Mouse (Mus musculus) limb, embryonic 13.5 days (tissue): ENCODE results near the gene Il4i1. TPM values are rescaled to one million over a fixed set of nuclear protein-coding genes. Genes with fewer than 3 reads are reported as not detected.
A peak's percentile ranks its signal among the peaks of the same experiment; 100 is the strongest.

Experiments used
- ATAC-seq: fragments of 200-750 bp; cut with Nextera tagmentation; 2 replicates; pipeline ENCODE4 v1.8.0; 2017; ENCODE audit warnings: low read depth, moderate number of reproducible peaks, moderate TSS enrichment; ENCODE audit not compliant: low FRiP score
- H3K27ac ChIP-seq: fragments of 300-500 bp; sonication (generic); 2 replicates; pipeline ENCODE4 v1.5.1; 2015; ENCODE audit warnings: inconsistent platforms, mild to moderate bottlenecking, moderate library complexity
- H3K27me3 ChIP-seq: fragments of 300-500 bp; sonication (generic); 2 replicates; pipeline ENCODE4 v1.6.1; 2015; ENCODE audit warnings: mild to moderate bottlenecking, inconsistent platforms
- H3K36me3 ChIP-seq: fragments of 300-500 bp; sonication (generic); 2 replicates; pipeline ENCODE4 v1.6.1; 2015; ENCODE audit warnings: inconsistent platforms, mild to moderate bottlenecking, moderate library complexity
- H3K4me1 ChIP-seq: fragments of 300-500 bp; sonication (generic); 2 replicates; pipeline ENCODE4 v1.6.1; 2015; ENCODE audit warnings: inconsistent platforms
- H3K4me2 ChIP-seq: fragments of 300-500 bp; sonication (generic); replicated peaks from 2 replicates; pipeline ENCODE4 v1.6.1; 2015; ENCODE audit warnings: inconsistent platforms, mild to moderate bottlenecking, moderate library complexity
- H3K4me3 ChIP-seq: fragments of 300-500 bp; sonication (generic); 2 replicates; pipeline ENCODE4 v1.5.1; 2015; ENCODE audit warnings: moderate library complexity, mild to moderate bottlenecking, inconsistent platforms
- H3K9ac ChIP-seq: fragments of 300-500 bp; sonication (generic); 2 replicates; pipeline ENCODE4 v1.6.1; 2015; ENCODE audit warnings: mild to moderate bottlenecking, inconsistent platforms
- H3K9me3 ChIP-seq: fragments of 300-500 bp; sonication (generic); 2 replicates; pipeline ENCODE4 v1.6.1; 2016; ENCODE audit warnings: inconsistent platforms
- WGBS: fragments of 180-500 bp; shearing (Covaris S2); methylation state at CpG from one replicate; pipeline ENCODE4 v1.1.7; 2015; 5-methylcytosine and 5-hydroxymethylcytosine counted together
- polyA plus RNA-seq: library from polyadenylated mRNA; unstranded; fragments of >200 nt; fragmentation: Nextera tagmentation; extraction: Ambion mirVana; gene quantifications from 2 replicates; pipeline ENCODE4 v1.2.1, GENCODE M21; 2015

Gene Il4i1
- polyA plus RNA-seq, 1 experiment from 2014 or later = 2.5 TPM

DNA sequence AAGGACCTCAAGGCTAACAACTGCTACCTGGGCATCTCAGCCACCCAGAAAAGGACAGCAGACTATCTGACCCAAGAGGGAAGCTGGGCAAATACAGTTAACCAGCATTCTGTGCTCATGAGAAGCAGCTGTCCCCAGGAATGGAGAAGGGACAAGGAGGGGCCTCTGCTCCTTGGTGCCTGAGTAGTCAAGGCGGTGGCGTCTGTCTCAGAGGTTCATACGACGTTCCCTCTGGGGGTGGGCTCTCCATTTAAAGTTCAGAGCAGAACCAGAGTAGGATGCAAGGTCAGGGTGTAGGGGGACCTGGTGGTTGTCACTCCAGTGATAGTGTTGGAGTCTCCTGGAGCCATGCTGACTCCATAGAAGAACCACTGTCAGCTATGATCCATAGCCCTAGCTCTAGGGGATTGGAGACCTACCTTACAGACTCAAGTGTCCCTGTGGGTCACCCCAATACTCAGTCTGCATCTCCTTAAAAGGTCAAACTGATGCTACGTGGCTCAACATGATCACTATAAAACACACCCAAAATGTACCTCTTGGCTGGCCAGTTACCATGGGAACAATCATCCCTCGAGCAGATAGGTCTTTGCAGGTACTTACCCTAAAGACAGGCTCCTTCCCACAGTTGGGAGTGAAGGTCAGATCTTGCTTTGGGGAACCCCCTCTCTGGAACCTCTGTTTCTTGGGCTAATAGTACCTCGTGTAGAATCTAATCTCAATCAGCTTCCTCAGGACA lies 5.2 kb upstream of the Il4i1 start:
- peaks cover 31% of the 10 kb centered on the region for H3K36me3 ChIP-seq
- WGBS = 87% methylated on average over 7 of the region's 7 CpGs
- H3K9me3 ChIP-seq = no peaks in the 10 kb centered on the region
- H3K4me3 ChIP-seq = no peak overlapping the region
- peaks cover 8% of the 10 kb centered on the region for H3K4me1 ChIP-seq
- ATAC-seq = no peak
- H3K4me2 ChIP-seq = no peak overlapping the region
- no peak overlapping the region for H3K9ac ChIP-seq
- no peak overlapping the region for H3K27ac ChIP-seq
- H3K27me3 ChIP-seq = 0 out of 2 replicates have a peak, but pooled peaks cover under 1% of the 10 kb centered on the region

DNA sequence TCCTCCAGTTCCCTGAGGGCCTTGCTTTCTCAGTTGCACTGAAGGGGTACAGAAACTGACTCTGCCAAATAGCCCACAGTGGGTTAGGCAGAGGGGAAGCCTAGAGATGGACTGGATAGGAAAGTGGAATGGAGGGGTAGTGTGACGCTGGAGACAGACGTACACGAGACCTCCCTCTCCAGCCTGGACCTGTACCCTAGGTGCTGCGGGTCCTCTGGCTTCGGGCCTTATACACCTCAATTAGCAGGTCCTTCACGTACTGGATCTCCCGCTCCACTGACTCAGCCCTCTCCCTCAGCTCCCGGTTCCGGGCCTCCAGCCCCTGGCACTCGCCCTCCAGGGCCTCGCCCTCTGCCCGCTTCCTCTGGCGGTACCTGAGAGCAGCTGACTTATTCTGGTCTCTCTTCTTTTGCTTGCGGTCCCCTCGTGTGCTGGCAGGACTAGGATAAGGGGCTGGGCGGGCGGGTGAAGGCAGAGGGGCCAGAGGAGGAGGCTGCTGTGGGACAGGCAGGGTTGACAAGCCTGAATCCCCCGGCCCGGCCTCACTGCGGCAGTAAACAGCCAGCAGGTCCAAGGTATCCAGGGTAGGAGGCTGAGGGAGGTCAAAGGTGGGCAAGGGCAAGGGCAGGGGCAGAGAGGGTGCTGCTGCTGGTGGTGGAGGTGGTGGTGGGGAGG lies 3.4 kb upstream of the Il4i1 start:
- H3K9ac ChIP-seq = no peak overlapping the region

DNA sequence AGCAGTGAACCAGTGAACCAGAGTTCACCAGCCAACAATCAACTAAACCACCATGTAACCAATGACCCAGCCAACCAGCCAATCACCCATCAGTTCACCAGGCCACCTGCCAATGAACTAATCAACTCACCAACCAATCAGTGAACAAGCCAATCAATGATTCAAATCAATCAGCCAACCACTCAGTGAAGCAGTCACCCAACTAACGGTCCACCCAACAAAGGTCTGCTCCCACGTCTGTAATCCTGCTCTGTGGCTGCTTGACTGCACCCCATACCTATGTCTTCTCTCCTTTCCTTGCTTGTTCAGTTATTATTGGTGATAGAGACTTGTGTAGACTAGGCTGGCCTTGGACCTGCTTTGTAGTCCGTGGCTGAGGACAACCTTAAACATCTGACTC lies 2.2 kb upstream of the Il4i1 start:
- Histone ChIP-seq H3K4me3 (no peak overlapping the region), H3K27me3 (no peaks in the 10 kb centered on the region), H3K9ac (no peak overlapping the region), H3K27ac (no peak overlapping the region), H3K9me3 (no peaks in the 10 kb centered on the region), H3K4me1 (peaks cover 28% of the 10 kb centered on the region), H3K4me2 (no peak overlapping the region), H3K36me3 (peaks cover 31% of the 10 kb centered on the region)
- WGBS = 98% methylated on average over 3 of the region's 3 CpGs
- ATAC-seq = no peak

More for the DNA sequence above, 3.4 kb upstream of the Il4i1 start:
- Histone ChIP-seq H3K36me3 (peaks cover 31% of the 10 kb centered on the region), H3K4me1 (peaks cover 16% of the 10 kb centered on the region), H3K27me3 (no peaks in the 10 kb centered on the region), H3K4me3 (no peak overlapping the region), H3K4me2 (no peak overlapping the region), H3K9me3 (no peaks in the 10 kb centered on the region), H3K27ac (no peak overlapping the region)
- no peak for ATAC-seq
- 90% methylated on average over 19 of the region's 20 CpGs for WGBS

DNA sequence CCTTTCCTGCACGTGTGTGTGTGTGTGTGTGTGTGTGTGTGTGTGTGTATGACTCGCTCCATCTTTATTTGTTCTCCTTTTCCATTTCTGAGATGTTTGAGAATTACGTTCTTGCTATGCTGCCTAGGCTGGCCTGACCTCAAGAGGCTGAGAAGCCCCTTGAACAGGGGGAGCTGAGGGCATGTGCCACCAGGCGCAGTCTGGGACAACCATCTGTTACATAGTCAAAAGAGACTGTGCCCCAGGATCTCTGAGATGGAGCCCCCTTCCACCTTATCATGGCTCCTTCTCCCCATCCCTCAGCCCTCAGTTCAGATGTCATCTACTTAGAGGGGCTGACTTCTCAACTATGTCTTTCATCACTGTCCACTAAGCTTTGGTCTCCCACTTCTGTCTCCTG lies 1.8 kb upstream of the Il4i1 start:
- Histone ChIP-seq H3K27ac (no peak overlapping the region), H3K27me3 (no peaks in the 10 kb centered on the region), H3K4me3 (no peak overlapping the region), H3K4me1 (peaks cover 32% of the 10 kb centered on the region), H3K9me3 (no peaks in the 10 kb centered on the region), H3K36me3 (peaks cover 31% of the 10 kb centered on the region), H3K9ac (no peak overlapping the region), H3K4me2 (no peak overlapping the region; the same call in 1 of the 2 replicates)
- no peak for ATAC-seq
- 84% methylated on average over 4 of the region's 4 CpGs for WGBS

DNA sequence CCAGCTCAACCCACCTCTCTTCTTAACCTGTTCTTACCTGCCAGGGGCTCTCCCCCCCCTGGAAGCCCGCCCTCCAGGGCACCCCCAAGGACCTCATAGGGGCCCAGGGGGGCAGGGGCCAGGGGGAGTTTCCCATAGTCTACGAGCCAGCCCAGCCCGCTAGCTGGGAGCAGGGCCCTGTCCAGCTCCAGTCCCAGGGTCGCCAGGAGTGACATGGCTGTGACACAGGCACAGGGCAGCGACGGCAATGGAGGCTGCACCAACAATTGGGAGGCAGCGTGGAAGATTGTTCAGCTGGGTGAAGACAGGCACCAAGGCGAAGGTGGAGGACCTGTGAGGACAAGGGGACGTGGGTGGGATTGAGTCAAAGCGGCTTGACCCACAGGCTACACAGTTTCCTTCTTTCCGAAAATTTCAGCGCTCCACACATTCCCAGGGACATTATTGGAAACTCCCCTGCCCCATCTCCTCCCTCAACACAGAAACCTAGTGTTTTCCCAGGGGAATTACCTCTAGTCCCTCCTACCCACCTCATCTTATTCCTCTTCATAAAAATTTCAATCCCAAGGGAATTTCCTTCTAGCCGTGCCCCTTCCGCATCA lies 1.1 kb upstream of the Il4i1 start:
- Histone ChIP-seq H3K27me3 (no peaks in the 10 kb centered on the region), H3K4me2 (peak overlapping the region; percentile 82), H3K4me3 (peak overlapping the region; percentile 76), H3K27ac (peak overlapping the region; percentile 73; the same call in 1 of the 2 replicates), H3K4me1 (peaks cover 39% of the 10 kb centered on the region), H3K9me3 (no peaks in the 10 kb centered on the region), H3K9ac (peak overlapping the region; percentile 20; the same call in 1 of the 2 replicates), H3K36me3 (peaks cover 31% of the 10 kb centered on the region)
- 38% methylated on average over 14 of the region's 14 CpGs for WGBS
- no peak for ATAC-seq

DNA sequence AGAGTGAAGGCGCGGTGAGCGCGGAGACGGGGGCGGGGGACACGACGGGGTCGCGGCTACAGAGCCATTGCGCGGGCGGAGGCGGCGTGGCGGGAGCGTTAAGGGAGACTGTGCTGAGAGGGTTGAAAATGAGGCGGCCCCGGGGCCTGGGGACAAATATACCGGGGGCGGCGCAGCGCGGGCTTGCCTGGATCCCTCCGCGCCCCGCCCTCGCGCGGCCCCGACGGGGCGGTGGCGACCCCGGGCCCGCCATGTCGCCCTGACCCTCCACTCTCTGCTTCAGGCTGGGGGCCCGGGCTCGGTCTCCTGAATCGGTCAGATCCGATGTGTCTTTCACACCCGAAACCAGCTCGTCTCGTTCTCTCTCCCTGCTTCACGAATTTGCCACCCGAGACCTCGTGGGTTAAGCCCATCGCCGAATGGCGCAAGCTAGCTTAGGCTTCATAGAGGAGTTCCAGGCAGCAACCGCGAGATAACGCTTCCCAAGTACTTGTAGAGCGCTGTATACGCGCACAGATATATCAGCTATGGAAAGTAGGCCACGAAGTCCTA lies 359 bp downstream of the Il4i1 start, which contains the start of gene Atf5:
Gene Atf5, minus strand, starts transcription at position 189 of the 552 bp plus-strand sequence.
- Histone ChIP-seq H3K27me3 (no peaks in the 10 kb centered on the region), H3K27ac (peak within 1 kb of the TSS; percentile 97), H3K4me1 (peaks cover 52% of the 10 kb centered on the region), H3K4me3 (peak within 1 kb of the TSS; percentile 76), H3K9ac (peak within 1 kb of the TSS; percentile 94), H3K4me2 (peak within 1 kb of the TSS; percentile 82), H3K36me3 (peaks cover 23% of the 10 kb centered on the region), H3K9me3 (no peaks in the 10 kb centered on the region)
- WGBS = under 1% methylated on average over 55 of the region's 57 CpGs
- peak; percentile 12; the same call in 1 of the 2 replicates for ATAC-seq

DNA sequence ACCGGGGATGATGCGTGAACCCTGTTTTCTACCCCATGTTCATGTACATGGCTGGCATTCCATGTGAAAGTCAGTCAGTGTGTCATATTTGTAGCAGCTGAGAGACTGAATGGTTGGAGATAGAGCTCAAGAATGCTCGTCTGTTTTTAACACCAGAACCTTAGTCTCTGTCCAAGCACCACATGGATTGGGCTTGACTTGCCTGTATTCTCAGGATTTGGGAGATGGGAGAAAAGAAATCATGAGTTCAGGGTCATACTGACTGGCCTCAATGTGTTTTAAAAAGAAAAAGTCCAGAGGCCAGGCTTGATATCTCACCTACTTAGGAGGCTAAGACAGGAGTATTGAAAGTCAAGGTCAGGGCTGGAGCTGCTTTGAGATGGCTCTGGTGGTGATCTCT lies 1.3 kb downstream of the Il4i1 start:
- Histone ChIP-seq H3K36me3 (peaks cover 21% of the 10 kb centered on the region), H3K9ac (peak overlapping the region; percentile 94), H3K9me3 (no peaks in the 10 kb centered on the region), H3K27me3 (no peaks in the 10 kb centered on the region), H3K27ac (peak overlapping the region; percentile 33; the same call in 1 of the 2 replicates), H3K4me3 (peak overlapping the region; percentile 76), H3K4me2 (peak overlapping the region; percentile 82), H3K4me1 (peaks cover 53% of the 10 kb centered on the region)
- 24% methylated on average over 3 of the region's 3 CpGs for WGBS
- ATAC-seq = no peak

DNA sequence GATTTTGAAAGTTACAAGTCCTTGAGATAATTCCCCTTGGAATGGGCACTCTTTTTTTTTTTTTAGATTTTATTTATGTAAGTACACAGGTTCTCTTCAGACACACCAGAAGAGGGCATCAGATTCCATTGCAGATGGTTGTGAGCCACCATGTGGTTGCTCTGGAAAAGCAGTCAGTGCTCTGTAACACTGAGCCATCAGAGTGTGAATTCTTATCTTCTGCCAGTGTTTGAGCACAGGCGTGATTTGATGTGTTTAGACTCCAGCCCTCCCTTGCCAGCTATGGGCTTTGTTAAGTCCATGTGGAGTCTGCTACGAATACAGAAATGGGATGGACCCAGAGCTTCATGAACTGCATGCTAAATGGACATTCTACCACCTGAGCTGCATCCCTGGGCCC lies 2.0 kb downstream of the Il4i1 start:
- Histone ChIP-seq H3K4me1 (peaks cover 58% of the 10 kb centered on the region), H3K4me3 (peak overlapping the region; percentile 76), H3K4me2 (peak overlapping the region; percentile 82), H3K36me3 (peaks cover 14% of the 10 kb centered on the region), H3K27me3 (no peaks in the 10 kb centered on the region), H3K9ac (peak overlapping the region; percentile 94), H3K9me3 (no peaks in the 10 kb centered on the region), H3K27ac (no peak overlapping the region)
- WGBS = 46% methylated on average over 2 of the region's 2 CpGs
- no peak for ATAC-seq

DNA sequence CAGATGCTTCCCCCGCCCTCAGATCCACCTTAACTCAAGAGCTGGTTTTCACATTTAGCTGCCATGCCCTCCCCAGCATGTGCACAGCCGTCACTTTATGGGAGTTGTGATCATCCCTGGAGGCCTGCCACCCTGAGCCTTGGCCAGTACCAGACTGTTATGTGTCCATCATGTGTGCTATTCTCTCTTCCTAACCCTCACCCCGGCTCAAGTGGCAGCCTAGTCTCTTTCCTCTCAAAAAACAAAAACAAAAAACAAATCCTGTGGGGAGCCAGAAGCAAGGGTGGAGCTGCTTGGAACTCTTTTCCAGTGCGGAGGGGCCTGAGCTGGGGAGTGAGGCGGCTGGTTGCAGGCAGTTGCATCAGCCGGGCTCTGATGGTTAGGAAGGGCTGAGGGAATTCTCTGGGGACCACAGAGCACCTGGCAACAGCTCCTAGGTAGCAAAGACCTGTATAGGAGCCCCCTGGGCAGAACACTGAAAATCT lies 2.6 kb downstream of the Il4i1 start:
- peak overlapping the region; percentile 4; the same call in 1 of the 2 replicates for H3K27ac ChIP-seq
- H3K4me2 ChIP-seq = peak overlapping the region; percentile 82
- WGBS = 44% methylated on average over 6 of the region's 6 CpGs
- no peak for ATAC-seq
- H3K9me3 ChIP-seq = no peaks in the 10 kb centered on the region
- H3K27me3 ChIP-seq = no peaks in the 10 kb centered on the region
- peak overlapping the region; percentile 76 for H3K4me3 ChIP-seq
- H3K9ac ChIP-seq = peak overlapping the region; percentile 94
- peaks cover 64% of the 10 kb centered on the region for H3K4me1 ChIP-seq
- H3K36me3 ChIP-seq = peaks cover 12% of the 10 kb centered on the region

DNA sequence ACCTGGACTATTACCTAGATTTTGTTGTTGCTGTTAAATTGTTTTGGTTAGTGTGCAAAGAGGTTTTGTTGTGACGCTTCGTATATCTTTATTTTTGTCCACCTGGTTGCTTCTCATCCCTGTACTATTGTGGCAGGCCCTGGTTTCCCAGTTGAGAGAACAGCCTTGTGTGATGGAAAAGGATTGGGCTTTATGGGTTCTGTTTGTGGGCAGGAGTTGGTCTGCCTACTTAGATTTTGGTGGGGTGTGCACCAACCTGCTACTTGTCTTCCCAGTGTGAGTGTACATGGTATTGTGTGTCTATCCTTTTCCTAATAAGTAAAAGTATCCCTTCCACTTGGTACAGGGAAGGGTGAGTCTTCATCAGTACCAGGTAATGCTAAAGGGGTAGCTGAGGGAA lies 3.2 kb downstream of the Il4i1 start:
- H3K4me3 ChIP-seq = peak overlapping the region; percentile 76
- peak overlapping the region; percentile 82 for H3K4me2 ChIP-seq

DNA sequence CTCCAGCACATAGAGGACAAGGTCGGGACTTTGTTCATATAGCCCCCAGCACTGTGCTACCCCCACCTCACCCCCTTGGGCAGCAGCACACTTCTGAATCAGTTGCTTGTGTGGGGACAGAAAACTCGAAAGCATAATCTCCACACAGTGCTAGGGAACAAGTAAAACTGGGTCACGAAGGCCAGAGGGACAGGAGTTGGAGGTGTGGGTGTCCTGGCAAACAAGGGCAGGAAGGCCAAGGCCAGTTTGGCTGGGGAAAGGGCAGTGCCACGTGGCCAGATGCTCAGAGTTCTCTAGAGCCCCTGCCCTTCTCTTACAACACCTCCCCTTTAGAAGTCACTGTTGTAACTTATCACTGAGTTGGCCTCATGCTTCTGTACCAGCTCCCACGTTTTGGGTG lies 3.7 kb downstream of the Il4i1 start:
- no peak overlapping the region for H3K9ac ChIP-seq
- no peak for ATAC-seq
- 75% methylated on average over 5 of the region's 5 CpGs for WGBS
- H3K27ac ChIP-seq = no peak overlapping the region
- H3K4me2 ChIP-seq = peak overlapping the region; percentile 82; the same call in 1 of the 2 replicates
- no peak overlapping the region for H3K4me3 ChIP-seq
- H3K27me3 ChIP-seq = no peaks in the 10 kb centered on the region
- H3K4me1 ChIP-seq = peaks cover 72% of the 10 kb centered on the region
- no peaks in the 10 kb centered on the region for H3K9me3 ChIP-seq
- H3K36me3 ChIP-seq = peaks cover 4% of the 10 kb centered on the region; the same call in 1 of the 2 replicates

More for the DNA sequence above, 3.2 kb downstream of the Il4i1 start:
- peaks cover 6% of the 10 kb centered on the region; the same call in 1 of the 2 replicates for H3K36me3 ChIP-seq
- H3K9me3 ChIP-seq = no peaks in the 10 kb centered on the region
- H3K4me1 ChIP-seq = peaks cover 70% of the 10 kb centered on the region
- H3K27me3 ChIP-seq = no peaks in the 10 kb centered on the region
- WGBS = 96% methylated on average over 2 of the region's 2 CpGs
- no peak overlapping the region for H3K27ac ChIP-seq
- no peak for ATAC-seq
- peak overlapping the region; percentile 94 for H3K9ac ChIP-seq
